Mouse (Mus musculus) myocyte (in vitro differentiated cells): ENCODE measurements around the gene Gins3.

ENCODE experiments used
- CEBPB ChIP-seq: IDR thresholded peaks from 2 replicates; pipeline ENCODE4 v1.6.1; 2011; ENCODE audit warnings: mild to moderate bottlenecking, moderate library complexity; ENCODE audit not compliant: poor library complexity, insufficient read depth, severe bottlenecking
- E2F4 ChIP-seq: IDR thresholded peaks from one replicate; pipeline ENCODE4 v1.6.1; 2011; ENCODE audit warnings: mild to moderate bottlenecking, control low read depth, moderate library complexity; ENCODE audit not compliant: insufficient read depth
- MAX ChIP-seq: IDR thresholded peaks from one replicate; pipeline ENCODE4 v1.6.1; 2011; ENCODE audit warnings: low read depth, mild to moderate bottlenecking, control low read depth
- MYOD1 ChIP-seq, 3 experiments: IDR thresholded peaks; one replicate each; pipeline ENCODE4 v1.6.1; 2011; ENCODE audit warnings: control low read depth in 2 of 3, low read depth in 2 of 3, mild to moderate bottlenecking in 2 of 3, moderate library complexity in 1 of 3; ENCODE audit not compliant: insufficient read length in 2 of 3, control insufficient read depth in 1 of 3
- MYOG ChIP-seq, 3 experiments: IDR thresholded peaks; one replicate each; pipeline ENCODE4 v1.6.1; 2011; ENCODE audit warnings: control low read depth in 2 of 3, low read depth in 2 of 3, mild to moderate bottlenecking in 2 of 3; ENCODE audit not compliant: insufficient read length in 2 of 3, control insufficient read depth in 1 of 3, insufficient read depth in 1 of 3
- POLR2A ChIP-seq: IDR thresholded peaks from one replicate; pipeline ENCODE4 v1.6.1; 2011; ENCODE audit warnings: low read depth, mild to moderate bottlenecking, control low read depth, moderate library complexity; ENCODE audit not compliant: insufficient read length
- POLR2AphosphoS2 ChIP-seq: IDR thresholded peaks from one replicate; pipeline ENCODE4 v1.6.1; 2011; ENCODE audit warnings: low read depth, control low read depth; ENCODE audit not compliant: insufficient read length
- REST ChIP-seq: IDR thresholded peaks from one replicate; pipeline ENCODE4 v1.6.1; 2011; ENCODE audit warnings: mild to moderate bottlenecking, control low read depth, moderate library complexity; ENCODE audit not compliant: insufficient read depth, insufficient read length
- SRF ChIP-seq: IDR thresholded peaks from one replicate; pipeline ENCODE4 v1.6.1; 2011; ENCODE audit warnings: low read depth; ENCODE audit not compliant: control insufficient read depth, insufficient read length
- TCF12 ChIP-seq: IDR thresholded peaks from one replicate; pipeline ENCODE4 v1.6.1; 2011; ENCODE audit warnings: mild to moderate bottlenecking, control low read depth; ENCODE audit not compliant: poor library complexity, insufficient read depth, severe bottlenecking
- TCF3 ChIP-seq: IDR thresholded peaks from one replicate; pipeline ENCODE4 v1.6.1; 2011; ENCODE audit warnings: low read depth, control low read depth; ENCODE audit not compliant: insufficient read length
- USF1 ChIP-seq: IDR thresholded peaks from one replicate; pipeline ENCODE4 v1.6.1; 2011; ENCODE audit warnings: low read depth, mild to moderate bottlenecking, control low read depth, moderate library complexity

GRCm38 (mm10) chr8:95616383-95616782, 16.9 kb upstream of the Gins3 start:
- no peak for TF ChIP-seq POLR2AphosphoS2
- TF ChIP-seq CEBPB, result no peak
- no peak for TF ChIP-seq MYOG (IDR thresholded peaks at IDR 0.05; ENCODE audit: control insufficient read depth in 1 of 3, insufficient read depth in 1 of 3, insufficient read length in 2 of 3, low read depth in 2 of 3)
- no peak for TF ChIP-seq POLR2A
- no peak for TF ChIP-seq TCF12
- TF ChIP-seq E2F4, result no peak
- no peak for TF ChIP-seq MAX
- no peak for TF ChIP-seq USF1
- TF ChIP-seq REST, result no peak
- TF ChIP-seq SRF, result no peak
- no peak for TF ChIP-seq TCF3
- no peak for TF ChIP-seq MYOD1 (IDR thresholded peaks at IDR 0.05; ENCODE audit: control insufficient read depth in 1 of 3, insufficient read length in 2 of 3, low read depth in 2 of 3)
